Mouse (Mus musculus) urinary bladder, postnatal 36 days (tissue): ENCODE measurements around the gene Esx1.
A peak's percentile ranks its signal among the peaks of the same experiment; 100 is the strongest.

Source experiments
- DNase-seq, 2 experiments: peaks; one replicate each; pipeline ENCODE4 v3.0.0; 2022; ENCODE audit warnings: low spot score in 2 of 2, mixed read lengths in 1 of 2

The Esx1 gene

GRCm38 (mm10) chrX:137121718-137122117 is at the start of gene Esx1:
TSS of gene Esx1 (minus strand) at chrX:137122083.
- DNase-seq: no peak

DNA sequence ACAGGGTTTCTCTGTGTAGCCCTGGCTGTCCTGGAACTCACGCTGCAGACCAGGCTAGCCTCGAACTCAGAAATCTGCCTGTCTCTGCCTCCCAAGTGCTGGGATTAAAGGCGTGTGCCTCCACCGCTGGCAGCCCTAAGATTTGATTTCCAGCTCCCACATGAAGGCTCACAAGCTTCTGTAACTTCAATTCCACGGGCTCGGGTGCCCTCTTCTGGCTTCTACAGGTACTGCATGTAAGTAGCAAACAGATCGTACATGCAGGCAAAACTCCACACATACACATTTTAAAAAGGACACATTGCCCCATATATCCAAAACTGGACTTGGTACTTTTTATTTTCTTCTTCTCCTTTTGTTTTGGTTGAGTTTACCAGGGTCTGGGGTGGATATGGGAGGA is 48.1 kb upstream of the Esx1 start:
- no peak for DNase-seq

- DNase-seq: no peak
Observed at GRCm38 (mm10) chrX:137167658-137168057, 45.8 kb upstream of the Esx1 start.

DNA sequence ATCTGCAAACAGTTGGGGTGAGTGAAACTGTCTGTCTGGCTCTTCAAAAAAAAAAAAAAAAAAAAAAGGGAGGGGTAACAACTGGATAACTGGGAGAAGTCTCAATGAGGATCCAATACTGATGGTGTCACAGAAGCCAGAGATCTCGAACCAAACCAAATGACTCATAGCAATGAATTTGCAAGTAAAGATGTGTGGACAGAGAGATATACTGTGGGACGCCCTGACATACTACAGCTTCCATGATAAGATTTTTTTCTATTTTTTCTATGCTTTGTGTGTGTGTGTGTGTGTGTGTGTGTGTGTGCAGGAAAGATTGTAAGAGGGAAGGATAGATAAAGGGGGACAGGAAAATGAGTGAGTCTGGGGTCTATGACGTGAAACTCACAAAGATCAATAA is 43.7 kb upstream of the Esx1 start:
- DNase-seq: no peak

- no peak for DNase-seq
Observed at GRCm38 (mm10) chrX:137162700-137163099, 40.8 kb upstream of the Esx1 start.

GRCm38 (mm10) chrX:137160971-137161370 is 39.1 kb upstream of the Esx1 start:
- no peak for DNase-seq

- no peak for DNase-seq
Observed at GRCm38 (mm10) chrX:137149050-137149449, 27.2 kb upstream of the Esx1 start.

GRCm38 (mm10) chrX:137144674-137145073 is 22.8 kb upstream of the Esx1 start:
- no peak for DNase-seq

DNA sequence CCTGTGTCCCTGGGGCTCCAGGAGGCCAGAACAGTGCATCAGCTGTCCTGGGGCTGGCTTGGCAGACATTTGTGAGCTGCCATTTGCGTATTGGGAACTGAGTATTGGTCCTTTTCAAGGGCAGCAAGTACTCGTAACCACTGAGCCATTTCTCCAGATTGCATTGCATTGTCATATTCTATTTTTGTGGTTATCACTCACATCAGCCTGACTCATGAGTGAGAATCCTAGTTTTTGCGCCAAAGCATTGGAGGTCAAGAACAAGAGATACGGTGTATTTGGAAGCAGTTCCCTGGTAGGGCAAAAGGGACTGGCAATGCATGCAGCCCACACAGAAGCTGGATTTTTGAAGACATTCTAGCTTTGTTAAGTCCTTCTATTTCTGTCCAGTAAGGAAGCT is 21.8 kb upstream of the Esx1 start:
- no peak for DNase-seq

DNA sequence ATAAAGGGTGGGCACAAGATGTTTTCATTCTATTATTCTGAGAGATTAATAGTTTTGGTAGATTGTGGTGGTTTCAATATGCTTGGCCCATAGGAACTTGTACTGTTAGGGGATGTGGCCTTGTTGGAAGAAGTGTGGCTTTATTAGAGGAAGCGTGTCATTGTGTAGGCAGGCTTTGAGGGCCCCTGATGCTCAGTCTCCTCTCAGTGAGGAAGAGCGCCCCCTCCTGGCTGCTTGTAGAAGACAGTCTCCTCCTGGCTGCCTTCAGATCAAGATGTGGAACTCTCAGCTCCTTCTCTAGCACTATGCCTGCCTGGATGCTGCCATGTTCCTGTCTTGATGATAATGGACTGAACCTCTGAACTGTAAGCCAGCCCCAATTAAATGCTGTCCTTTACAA is 20.7 kb upstream of the Esx1 start:
- DNase-seq: no peak

DNA sequence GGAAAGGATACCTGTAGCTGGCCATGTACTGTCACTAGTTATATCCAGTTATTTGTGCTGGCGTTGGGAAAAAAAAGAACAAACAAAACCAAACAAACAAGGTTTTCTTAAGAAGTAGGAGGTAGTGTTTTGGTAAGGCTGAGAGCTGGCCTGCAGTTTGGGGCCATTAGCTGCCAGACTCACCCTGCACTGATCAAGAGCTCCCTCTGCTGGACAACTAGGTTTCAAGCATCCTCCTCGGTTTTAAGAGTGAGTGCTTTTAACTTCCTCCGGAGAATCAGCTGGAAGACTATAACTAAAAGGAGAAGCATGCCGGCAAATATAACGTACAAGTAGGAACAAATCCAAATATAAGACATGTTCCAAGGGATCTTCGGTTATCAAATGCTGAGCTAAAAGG is 19.8 kb upstream of the Esx1 start:
- DNase-seq: peak; percentile 8 to 37

DNA sequence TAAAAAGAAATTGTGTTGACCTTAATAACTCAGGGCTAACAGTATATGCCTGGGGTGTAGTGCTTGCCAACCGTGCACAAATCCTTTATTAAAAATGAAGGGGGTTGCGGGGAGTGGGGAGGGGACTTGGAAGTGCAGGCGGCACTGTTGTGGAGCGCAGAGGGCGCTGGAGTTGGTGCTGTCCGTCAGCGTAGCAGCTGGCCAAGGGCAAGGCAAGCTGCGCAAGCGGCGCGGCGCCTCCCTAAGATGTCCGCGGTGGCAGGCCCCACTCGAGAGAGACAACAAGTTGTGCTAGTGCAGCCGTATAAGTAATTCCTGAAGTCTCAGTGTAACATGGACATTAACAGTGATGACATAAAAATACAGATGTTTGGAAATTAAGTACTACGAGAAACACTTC is 5.7 kb upstream of the Esx1 start:
- no peak for DNase-seq

DNA sequence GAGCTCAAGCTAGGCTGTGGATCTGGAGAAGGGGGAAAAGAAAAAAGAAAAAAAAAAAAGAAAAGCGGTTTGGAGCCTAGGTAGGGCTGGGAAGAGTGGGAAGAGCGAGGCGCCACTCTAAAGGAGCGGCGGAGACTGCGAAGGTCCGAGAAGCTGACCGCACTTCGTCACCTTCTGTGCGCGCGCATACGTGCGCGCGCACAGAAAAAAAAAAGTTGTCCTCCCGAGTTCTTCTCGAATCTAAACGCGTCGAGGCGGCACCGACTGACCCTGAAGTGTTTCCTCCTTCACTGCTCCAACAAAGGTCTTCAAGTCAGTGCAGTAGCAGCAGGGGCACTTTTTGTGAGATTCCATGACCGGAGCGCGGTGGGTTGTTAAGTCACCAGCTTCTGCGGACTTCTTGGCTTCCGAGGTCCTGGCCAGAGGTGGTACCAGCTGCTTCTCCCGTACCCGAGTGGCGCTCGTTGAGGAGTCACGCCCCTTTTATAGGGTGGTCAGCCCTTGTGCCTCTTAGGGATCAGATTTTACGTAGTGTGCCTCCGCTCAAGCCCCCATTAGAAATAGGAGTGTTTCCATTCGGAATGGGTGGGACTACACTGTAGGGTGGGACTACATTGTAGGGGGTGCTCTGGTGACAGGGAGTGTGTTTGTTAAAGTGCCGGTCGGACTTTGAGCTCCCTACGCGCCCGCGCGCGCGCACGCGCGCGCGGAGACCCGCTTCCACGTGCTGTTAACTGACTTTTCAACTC is 2.0 kb downstream of the Esx1 start:
- DNase-seq: no peak

GRCm38 (mm10) chrX:137118097-137118746 is 3.7 kb downstream of the Esx1 start:
- no peak for DNase-seq

GRCm38 (mm10) chrX:137106498-137106897 is 15.4 kb downstream of the Esx1 start:
- no peak for DNase-seq

- DNase-seq: no peak
Observed at GRCm38 (mm10) chrX:137104531-137104930, 17.4 kb downstream of the Esx1 start.
